Mouse (Mus musculus) c-Kit-positive CD71-positive TER-119-negative erythroid progenitor cells, embryonic 14.5 days (primary cell): ENCODE measurements around the gene Zfp148.
"Not testable (repeated sequence)": the region's sequence is repeated elsewhere in the genome, so short reads cannot be mapped to it uniquely, and the experiment has no call there.

ENCODE experiments used
- DNase-seq: peaks from one replicate; pipeline ENCODE4 v3.0.0-alpha.2; 2013; ENCODE audit warnings: low read depth

The Zfp148 gene

DNA sequence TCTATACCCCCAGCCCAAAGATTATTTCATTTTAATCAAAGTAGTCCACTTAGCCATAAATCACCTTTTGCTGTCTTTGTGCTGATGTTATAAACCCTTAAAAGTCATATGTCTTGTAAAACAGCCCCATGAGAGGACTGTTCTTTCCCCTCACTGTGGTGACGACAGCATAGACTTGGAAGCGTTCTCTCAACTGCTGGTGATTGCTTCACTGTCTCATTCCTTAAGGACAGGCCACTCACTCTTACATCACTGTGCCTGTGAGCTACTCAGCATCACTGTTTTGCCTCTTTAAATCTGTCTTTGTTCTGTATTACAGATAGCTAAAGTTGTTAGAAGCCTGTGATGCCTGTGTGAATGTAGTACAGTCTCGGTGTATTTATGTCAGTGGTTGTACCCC is 80.8 kb downstream of the Zfp148 start:
- DNase-seq, result no peak

GRCm38 (mm10) chr16:33464509-33465241 is 84.0 kb downstream of the Zfp148 start:
- DNase-seq, result no peak

DNA sequence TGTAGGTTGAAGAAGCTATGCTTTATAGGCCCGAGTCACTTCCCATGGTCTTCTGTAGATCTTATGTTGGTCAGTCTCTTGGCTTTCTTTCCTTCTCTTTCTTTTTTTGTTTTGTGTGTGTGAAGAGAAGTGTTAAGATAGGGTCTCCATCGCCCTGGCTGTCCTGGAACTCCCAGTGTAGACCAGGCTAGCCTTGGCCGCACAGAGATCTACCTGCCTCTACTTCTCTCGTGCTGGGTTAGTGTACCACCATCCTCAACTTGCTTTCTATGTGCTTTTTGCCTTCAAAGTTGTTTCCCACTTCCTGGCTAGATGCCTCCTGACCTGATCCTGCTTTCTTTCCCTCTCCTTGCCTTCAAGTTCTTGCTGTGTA is 84.6 kb downstream of the Zfp148 start:
- DNase-seq, result no peak

DNA sequence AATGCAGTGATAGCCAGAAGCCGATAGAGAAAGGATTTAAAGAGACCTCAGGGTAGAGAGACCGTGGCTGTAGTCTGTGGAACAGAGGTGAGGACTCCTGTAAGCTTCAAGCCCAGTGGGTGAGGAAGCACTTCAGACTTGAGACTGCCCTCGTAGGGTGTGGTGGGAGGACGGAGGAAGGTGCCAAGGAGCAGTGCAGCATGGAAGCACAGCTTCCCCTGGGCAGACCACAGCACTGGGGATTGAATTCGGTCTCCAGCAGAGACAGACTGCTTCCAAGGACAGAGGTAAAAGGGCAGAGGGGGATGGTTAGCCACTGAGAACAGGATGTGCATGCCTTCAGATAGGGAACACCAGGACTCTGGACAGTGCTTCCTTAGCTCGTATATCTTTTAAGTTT is 86.8 kb downstream of the Zfp148 start:
- no peak for DNase-seq

GRCm38 (mm10) chr16:33469973-33470372 is 89.3 kb downstream of the Zfp148 start:
- DNase-seq, result no peak

- no peak for DNase-seq
Measured at GRCm38 (mm10) chr16:33474381-33474780, 93.7 kb downstream of the Zfp148 start.

DNA sequence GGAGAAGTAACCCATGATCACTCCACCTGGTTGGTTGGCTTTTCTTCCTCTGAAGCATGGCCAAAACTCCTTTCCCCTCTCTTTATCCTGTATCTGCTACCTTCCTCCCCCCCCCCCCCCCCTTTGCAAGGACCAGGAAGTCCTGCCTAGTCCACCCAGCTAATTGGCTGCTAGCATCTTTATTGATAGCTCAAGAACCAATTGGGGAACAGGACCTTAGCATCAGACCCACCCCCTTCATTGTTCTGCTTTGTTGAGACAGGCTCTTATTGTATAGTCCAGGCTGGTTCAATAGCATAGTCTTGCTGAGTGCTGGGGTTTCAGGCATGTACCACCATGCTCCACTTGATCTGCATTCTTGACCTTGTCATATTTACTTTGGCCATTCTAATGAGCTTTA is 99.3 kb downstream of the Zfp148 start:
- DNase-seq, result no peak

DNA sequence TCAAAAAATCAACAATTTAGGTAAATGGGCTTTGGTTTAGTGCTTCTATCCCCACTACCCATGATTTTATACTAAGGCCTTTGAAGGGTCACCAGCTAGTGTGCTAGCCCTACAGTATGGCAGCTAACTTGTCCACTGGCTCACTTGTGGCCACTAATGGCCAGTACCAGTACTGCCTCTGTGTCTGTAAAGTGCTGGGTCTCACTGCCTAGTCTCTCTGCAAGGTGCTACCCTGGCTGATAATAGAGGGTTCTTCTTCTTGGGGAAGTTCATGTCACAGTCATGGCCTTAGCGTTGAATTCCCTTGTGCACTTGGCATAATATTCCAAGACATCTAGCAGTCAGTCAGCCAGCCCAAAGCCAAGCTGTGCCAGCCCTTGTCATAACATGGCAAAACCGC is 100.5 kb downstream of the Zfp148 start:
- DNase-seq, result no peak

- no peak for DNase-seq
Measured at GRCm38 (mm10) chr16:33482309-33482708, 101.7 kb downstream of the Zfp148 start.

- DNase-seq, result no peak
Measured at GRCm38 (mm10) chr16:33487709-33488108, 107.1 kb downstream of the Zfp148 start.

GRCm38 (mm10) chr16:33494374-33494773 is 113.7 kb downstream of the Zfp148 start:
- no peak for DNase-seq

- DNase-seq, result no peak
Measured at GRCm38 (mm10) chr16:33508082-33508481, 127.4 kb downstream of the Zfp148 start.

DNA sequence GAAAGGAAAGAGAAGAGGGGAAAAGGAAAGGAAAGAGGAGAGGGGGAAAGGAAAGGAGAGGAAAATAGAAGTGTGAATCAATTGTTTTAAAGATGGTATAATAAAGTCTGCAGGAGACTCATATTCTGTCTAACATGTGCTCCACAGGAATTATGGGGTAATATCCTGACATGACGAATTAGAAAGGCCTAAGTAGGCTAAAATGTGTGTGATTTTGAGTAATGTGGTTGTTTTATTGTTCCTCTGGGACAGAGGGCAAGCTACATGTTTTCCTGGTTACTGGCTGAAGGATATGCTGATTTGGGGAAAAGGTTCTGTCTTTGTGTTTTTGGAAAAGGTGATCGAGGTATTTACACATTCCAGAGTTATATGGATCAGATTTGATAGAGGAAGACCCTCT is 128.6 kb downstream of the Zfp148 start:
- DNase-seq, result not testable (repeated sequence)

- not testable (repeated sequence) for DNase-seq
Measured at GRCm38 (mm10) chr16:33510856-33511255, 130.2 kb downstream of the Zfp148 start.

DNA sequence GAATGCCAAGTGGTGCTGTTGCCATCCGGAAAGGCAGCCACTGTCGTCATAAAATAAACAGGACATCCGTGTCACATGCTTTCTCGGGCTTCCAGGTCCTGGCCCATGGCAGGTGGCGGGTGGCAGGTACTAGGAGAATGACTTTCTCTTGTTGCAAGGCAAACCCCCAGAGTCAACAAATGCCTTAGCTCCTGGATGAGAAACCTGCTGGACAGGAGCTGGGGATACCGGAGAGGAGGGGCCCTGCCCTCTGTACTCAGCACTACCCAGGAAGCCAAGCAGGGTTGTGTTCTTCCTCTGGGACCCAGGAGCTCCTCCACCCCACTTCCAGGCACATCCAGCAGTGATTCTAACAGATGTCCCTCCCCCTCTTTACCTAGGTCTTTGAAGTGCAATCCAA is 131.9 kb downstream of the Zfp148 start:
- no peak for DNase-seq

DNA sequence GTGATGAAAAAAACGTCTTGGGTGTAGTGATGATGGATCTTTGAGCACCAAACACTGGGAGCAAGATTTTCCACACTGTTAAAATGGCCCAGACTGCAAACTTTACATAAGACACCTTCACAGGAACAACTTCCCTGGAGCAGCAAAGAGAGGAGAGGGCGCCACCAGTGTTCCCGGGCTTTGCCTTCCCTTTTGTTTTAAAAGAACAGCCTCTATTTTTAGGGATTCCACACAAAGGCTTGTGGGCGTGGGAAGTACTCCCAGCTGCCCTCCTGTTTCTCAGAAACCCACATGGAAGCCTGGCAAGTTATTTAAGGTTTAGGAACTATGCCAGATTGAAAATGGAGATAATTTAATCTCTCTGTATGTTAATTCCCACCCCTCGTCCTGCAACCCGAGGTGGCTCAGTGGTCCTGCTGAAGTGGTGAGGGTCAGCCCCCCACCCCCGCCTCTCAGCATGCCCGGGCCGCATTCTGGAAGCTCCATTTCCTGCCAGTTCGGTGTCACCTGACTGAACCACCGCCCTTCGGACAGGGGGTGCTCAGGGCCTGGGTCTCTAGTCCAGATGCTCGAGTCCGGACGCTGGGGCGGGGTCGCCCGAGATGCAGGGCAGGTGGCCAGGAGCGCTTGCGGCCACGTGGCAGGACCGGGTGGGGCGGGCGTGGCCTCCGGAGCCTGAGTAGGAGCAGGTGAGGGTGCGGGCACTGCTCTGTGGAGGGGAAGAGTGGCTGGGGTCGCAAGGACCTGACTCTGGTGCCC is 136.3 kb downstream of the Zfp148 start, which contains the start of gene Slc12a8:
Gene Slc12a8 (plus strand): TSS at position 522 of the 759 bp plus-strand sequence.
- DNase-seq, result no peak

- no peak for DNase-seq
Measured at GRCm38 (mm10) chr16:33517627-33518026, 137.0 kb downstream of the Zfp148 start.

DNA sequence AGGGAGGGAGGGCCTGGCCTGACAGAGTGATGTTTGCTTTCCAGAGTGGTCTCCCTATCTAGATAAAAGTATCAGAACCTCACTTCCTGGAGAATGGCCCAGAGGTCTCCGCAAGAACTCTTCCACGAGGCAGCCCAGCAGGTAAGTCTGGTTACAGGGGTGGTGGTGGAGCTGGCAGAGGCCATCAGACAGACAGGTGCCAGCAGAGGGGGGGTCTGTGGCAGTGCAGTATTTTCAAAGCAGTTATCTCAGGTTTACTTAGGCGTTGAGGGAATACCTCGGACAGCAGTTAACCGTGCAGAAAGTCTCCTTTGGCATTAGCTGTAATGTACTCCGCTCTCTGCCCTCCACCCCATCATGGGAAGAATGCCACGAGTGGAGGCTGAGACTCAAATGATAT is 137.6 kb downstream of the Zfp148 start:
- DNase-seq, result no peak

- no peak for DNase-seq
Measured at GRCm38 (mm10) chr16:33519916-33520568, 139.4 kb downstream of the Zfp148 start.

DNA sequence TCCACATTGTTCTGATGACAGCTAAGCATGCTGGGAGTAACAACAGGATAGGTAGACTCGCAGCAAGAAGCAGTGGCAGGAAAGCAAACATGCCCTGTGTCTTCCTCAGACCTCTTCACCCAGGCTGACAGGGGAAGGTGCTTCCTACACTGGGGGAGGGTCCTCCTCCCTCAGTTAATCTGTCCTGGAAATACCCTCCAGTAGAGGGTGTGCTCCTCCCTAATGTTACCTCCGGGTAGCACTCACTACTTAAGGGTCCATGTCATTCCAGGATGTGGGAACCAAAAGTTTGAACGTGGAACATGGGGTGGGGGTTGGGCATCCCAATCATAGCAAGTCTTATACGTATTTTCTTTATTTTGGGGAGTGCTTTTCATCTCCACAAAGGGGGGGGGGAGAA is 141.9 kb downstream of the Zfp148 start:
- no peak for DNase-seq

GRCm38 (mm10) chr16:33523571-33523970 is 142.9 kb downstream of the Zfp148 start:
- DNase-seq, result no peak

GRCm38 (mm10) chr16:33529502-33530454 is 149.1 kb downstream of the Zfp148 start:
- no peak for DNase-seq
